Mouse (Mus musculus): ENCODE results near the gene Stc2. TPM values are rescaled to one million over a fixed set of nuclear protein-coding genes. Genes with fewer than 3 reads are reported as not detected.

Gene Stc2
- polyA plus RNA-seq (2015; fragmentation: Nextera tagmentation; extraction: Ambion mirVana), result 2.9 and 3.0 TPM in 2 replicates

DNA sequence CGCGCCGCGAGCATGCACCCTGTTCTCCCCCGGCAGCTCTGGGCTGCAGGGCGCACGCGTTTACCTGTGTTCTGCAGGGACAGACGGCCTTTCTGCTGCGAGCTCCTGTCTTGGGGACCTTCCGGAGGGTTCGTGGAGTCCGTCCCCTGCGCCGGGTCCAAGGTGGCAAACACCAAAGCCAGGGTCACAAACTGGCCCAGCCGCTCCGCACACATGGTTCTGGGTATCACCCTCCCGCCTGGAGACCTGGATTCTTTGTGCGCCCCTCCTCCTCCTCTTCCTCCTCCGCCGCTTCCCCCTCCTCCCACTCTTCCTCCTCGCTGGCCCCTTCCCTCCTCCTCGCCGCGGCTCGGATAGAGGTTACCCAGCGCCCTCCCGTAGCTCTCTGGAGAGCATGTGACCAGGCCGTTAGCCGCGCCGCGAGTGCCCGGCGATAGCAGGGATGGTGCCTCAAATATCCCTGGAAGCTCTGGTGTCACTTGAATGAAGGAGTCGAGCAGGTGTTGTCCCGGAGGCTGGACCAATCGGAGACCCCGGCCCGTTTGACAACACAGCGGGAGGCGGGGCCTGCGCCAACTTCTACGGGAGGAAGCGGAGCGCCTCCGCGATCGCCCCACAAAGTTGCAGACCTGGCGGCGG lies at the start of gene Stc2:
Gene Stc2 (minus strand): TSS at position 427 of the 639 bp plus-strand sequence.
- peak; percentile 77 for ATAC-seq (ENCODE audit: insufficient number of reproducible peaks, low FRiP score, low TSS enrichment, low read depth)
- no peaks in the 10 kb centered on the region for H3K36me3 ChIP-seq
- H3K27ac ChIP-seq, result peak within 1 kb of the TSS; percentile 54; the same call in 1 of the 2 replicates
- peaks cover 35% of the 10 kb centered on the region for H3K4me1 ChIP-seq
- H3K4me3 ChIP-seq, result peak within 1 kb of the TSS; percentile 57
- peaks cover 68% of the 10 kb centered on the region for H3K27me3 ChIP-seq
- peak within 1 kb of the TSS; percentile 100 for H3K4me2 ChIP-seq
- H3K9me3 ChIP-seq, result no peaks in the 10 kb centered on the region
- WGBS, result under 1% methylated on average over 46 of the region's 51 CpGs
- peak within 1 kb of the TSS; percentile 37 for H3K9ac ChIP-seq

DNA sequence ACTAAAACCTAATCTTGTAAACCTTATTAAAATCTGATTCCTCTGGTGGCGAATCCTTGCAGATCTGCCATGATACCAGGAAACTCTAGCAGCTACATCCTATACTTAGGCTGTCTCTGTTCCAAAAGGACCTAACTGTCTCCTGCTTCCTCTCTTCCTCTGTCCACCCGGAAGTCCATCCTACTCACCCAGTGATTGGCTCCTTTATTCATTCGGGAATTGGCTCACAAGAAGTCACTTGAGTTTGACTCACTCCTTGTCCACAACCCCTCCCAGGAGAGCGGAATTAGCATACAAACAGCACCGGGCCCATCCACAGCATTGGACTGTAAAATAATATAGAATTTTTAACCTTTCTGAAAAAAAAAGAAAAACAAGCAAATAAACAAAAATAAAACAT lies 47.2 kb upstream of the Stc2 start:
- ATAC-seq (ENCODE audit: insufficient number of reproducible peaks, low FRiP score, low TSS enrichment, low read depth), result no peak
- no peak overlapping the region for H3K4me2 ChIP-seq
- no peaks in the 10 kb centered on the region for H3K27me3 ChIP-seq
- H3K36me3 ChIP-seq, result no peaks in the 10 kb centered on the region
- H3K4me3 ChIP-seq, result no peak overlapping the region
- 76% methylated on average over 5 of the region's 5 CpGs for WGBS
- no peaks in the 10 kb centered on the region for H3K9me3 ChIP-seq
- H3K27ac ChIP-seq, result no peak overlapping the region
- H3K9ac ChIP-seq, result no peak overlapping the region
- no peaks in the 10 kb centered on the region for H3K4me1 ChIP-seq

DNA sequence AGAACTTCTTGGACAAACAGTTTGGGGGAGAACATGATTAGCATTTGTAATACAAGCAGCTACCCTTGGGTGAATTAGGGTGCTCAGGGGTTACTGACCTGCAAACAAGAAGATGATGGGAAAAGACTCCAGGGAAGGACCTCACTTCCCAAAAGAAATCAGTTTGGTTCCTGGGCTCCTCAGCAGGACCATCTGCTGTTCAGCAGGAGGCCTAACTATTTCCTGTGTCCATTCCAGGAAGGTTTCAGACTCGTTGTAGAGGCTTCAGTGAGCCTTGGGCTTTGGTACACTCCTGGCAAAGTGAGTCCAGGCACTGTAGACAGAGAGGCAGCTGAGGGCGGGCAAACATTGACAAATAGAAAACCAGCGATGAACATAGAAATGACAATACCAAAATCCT lies 42.5 kb upstream of the Stc2 start:
- 76% methylated on average over 3 of the region's 3 CpGs for WGBS
- Histone ChIP-seq H3K36me3 (no peaks in the 10 kb centered on the region), H3K27me3 (no peaks in the 10 kb centered on the region), H3K27ac (no peak overlapping the region), H3K9me3 (0 out of 2 replicates have a peak, but pooled peaks cover 3% of the 10 kb centered on the region), H3K4me2 (no peak overlapping the region), H3K4me3 (no peak overlapping the region), H3K4me1 (no peaks in the 10 kb centered on the region), H3K9ac (no peak overlapping the region)
- no peak for ATAC-seq (ENCODE audit: insufficient number of reproducible peaks, low FRiP score, low TSS enrichment, low read depth)

DNA sequence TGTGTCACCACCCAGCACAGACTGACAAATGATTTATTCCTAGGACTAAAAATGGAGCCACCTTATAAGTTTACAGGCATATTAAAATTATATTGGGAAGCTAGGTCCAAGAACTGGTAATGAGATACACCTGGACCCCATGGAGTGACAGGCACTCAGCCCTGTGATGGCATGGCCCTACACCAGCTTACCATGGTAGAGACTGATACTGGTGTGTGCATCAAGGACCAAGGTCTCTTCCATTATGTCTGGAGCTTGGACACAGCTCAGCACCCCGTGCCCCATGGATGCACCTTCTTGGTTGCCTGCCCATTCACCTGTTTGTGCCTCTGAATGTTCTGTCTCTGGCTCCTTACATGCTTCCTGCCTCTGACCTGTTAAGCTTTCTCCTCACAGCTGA lies 36.9 kb upstream of the Stc2 start:
- H3K4me3 ChIP-seq, result no peak overlapping the region
- no peaks in the 10 kb centered on the region for H3K36me3 ChIP-seq
- 0 out of 2 replicates have a peak, but pooled peaks cover 3% of the 10 kb centered on the region for H3K9me3 ChIP-seq
- no peaks in the 10 kb centered on the region for H3K27me3 ChIP-seq
- no peaks in the 10 kb centered on the region for H3K4me1 ChIP-seq
- 82% methylated on average over 1 of the region's 1 CpGs for WGBS
- no peak overlapping the region for H3K4me2 ChIP-seq
- no peak overlapping the region for H3K27ac ChIP-seq
- ATAC-seq (ENCODE audit: insufficient number of reproducible peaks, low FRiP score, low TSS enrichment, low read depth), result no peak
- H3K9ac ChIP-seq, result no peak overlapping the region

DNA sequence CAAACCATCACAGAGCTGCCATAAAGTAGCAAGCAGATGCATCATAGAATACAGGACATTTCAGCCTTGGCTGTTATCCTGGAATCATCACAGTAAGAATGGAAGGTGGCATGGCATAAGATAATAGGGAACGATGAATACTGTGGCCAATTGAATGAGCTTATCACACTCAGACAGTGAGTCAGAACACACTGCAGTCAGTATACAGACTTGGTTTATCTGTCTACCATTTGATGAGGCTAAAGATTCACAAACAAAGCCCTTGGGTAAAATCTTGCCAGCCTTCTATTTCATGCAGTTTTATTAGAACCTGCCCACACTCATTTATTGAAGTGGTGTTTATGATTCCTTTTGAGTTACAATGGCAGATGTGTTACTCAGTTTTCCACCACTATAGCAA lies 33.2 kb upstream of the Stc2 start:
- Histone ChIP-seq H3K4me2 (no peak overlapping the region), H3K4me3 (no peak overlapping the region), H3K4me1 (no peaks in the 10 kb centered on the region), H3K9ac (no peak overlapping the region), H3K9me3 (no peaks in the 10 kb centered on the region), H3K27me3 (no peaks in the 10 kb centered on the region), H3K27ac (no peak overlapping the region), H3K36me3 (no peaks in the 10 kb centered on the region)
- WGBS, result 96% methylated on average over 1 of the region's 1 CpGs
- ATAC-seq (ENCODE audit: insufficient number of reproducible peaks, low FRiP score, low TSS enrichment, low read depth), result no peak

DNA sequence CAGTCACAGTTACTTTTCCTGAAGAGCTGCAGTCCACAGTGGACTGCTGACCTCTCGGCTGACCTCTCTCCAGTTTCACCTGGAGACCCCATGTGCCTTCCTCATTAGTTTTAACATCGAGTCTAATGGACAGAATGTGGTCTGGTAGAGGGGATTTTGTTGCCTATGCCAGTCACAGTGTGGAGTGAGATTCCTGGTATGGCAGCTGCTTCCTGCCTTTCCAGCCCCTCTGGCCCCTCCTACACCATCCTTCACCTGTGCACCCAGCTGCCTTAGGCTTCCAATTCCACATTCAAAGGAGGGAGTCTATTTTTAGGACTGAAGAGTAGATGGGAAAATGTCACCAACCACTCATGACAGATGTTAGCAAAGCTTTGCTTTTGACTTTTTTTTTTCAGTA lies 28.7 kb upstream of the Stc2 start:
- no peak overlapping the region for H3K27ac ChIP-seq
- H3K27me3 ChIP-seq, result no peaks in the 10 kb centered on the region
- no peaks in the 10 kb centered on the region for H3K4me1 ChIP-seq
- no peak overlapping the region for H3K4me3 ChIP-seq
- no peak for ATAC-seq (ENCODE audit: insufficient number of reproducible peaks, low FRiP score, low TSS enrichment, low read depth)
- no peak overlapping the region for H3K4me2 ChIP-seq
- H3K36me3 ChIP-seq, result no peaks in the 10 kb centered on the region
- H3K9ac ChIP-seq, result no peak overlapping the region
- H3K9me3 ChIP-seq, result no peaks in the 10 kb centered on the region
- WGBS, result 59% methylated on average over 2 of the region's 2 CpGs

DNA sequence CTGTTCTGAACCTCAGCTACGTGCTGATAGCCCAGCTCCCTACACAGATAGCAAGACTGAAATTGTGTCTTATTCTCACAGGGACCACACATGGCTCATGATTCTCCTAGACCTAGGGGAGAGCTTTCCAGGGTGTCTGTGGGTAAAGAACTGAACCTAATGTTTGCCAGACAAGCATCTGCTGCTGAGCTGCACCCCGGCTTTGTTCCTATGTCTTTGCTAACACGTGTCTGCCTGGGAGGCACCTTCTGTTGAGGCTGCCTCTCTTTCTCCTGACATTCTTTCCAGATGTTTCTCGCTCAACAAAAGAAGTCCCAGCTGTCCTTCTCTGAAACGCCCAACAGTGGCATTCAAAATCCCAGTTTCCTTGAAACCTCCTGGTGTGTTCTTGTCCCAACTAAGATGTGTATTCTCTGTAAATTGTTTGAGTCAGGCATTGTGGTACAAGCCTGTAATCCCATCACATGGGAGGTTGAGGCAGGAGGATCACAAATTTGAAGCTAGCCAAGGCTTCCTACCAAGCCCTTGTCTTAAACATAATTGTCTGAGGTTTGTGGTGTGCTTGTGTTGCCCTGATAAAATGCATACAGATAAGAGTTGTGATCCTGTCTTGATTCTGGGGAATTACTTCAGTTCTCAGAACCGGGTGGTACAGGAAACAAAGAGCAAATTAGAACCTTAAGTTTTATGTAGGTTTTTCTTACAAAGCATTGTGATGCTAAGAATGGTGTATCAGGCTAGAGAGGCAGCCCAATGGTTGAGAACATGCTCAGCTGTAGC lies 27.0 kb upstream of the Stc2 start:
- H3K4me2 ChIP-seq, result no peak overlapping the region
- no peak overlapping the region for H3K9ac ChIP-seq
- no peak overlapping the region for H3K4me3 ChIP-seq
- no peaks in the 10 kb centered on the region for H3K9me3 ChIP-seq
- 55% methylated on average over 6 of the region's 6 CpGs for WGBS
- no peaks in the 10 kb centered on the region for H3K27me3 ChIP-seq
- ATAC-seq (ENCODE audit: insufficient number of reproducible peaks, low FRiP score, low TSS enrichment, low read depth), result no peak
- H3K36me3 ChIP-seq, result no peaks in the 10 kb centered on the region
- H3K4me1 ChIP-seq, result no peaks in the 10 kb centered on the region
- H3K27ac ChIP-seq, result no peak overlapping the region

DNA sequence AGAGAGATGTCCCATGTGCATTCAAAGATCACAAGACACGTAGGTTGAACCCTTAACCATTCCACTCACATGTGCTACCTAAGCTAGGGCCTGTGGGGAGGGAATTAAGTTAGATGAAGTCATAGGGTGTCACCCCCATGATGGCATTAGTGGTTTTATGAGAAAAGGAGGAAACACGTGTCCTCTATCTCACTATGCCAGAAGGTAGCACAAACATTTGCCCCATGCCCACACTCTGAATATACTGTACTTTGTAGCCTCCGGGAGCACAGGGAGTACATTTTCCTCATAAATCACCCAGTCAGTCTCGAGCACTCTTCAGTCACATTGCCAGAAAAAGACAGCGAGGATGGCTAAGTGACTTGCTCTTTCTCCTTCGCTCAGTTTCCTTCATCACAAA lies 24.2 kb upstream of the Stc2 start:
- H3K9me3 ChIP-seq, result no peaks in the 10 kb centered on the region
- H3K4me2 ChIP-seq, result no peak overlapping the region
- no peaks in the 10 kb centered on the region for H3K4me1 ChIP-seq
- 69% methylated on average over 6 of the region's 6 CpGs for WGBS
- no peak overlapping the region for H3K27ac ChIP-seq
- H3K4me3 ChIP-seq, result no peak overlapping the region
- no peaks in the 10 kb centered on the region for H3K36me3 ChIP-seq
- H3K27me3 ChIP-seq, result no peaks in the 10 kb centered on the region
- H3K9ac ChIP-seq, result no peak overlapping the region
- ATAC-seq (ENCODE audit: insufficient number of reproducible peaks, low FRiP score, low TSS enrichment, low read depth), result no peak

DNA sequence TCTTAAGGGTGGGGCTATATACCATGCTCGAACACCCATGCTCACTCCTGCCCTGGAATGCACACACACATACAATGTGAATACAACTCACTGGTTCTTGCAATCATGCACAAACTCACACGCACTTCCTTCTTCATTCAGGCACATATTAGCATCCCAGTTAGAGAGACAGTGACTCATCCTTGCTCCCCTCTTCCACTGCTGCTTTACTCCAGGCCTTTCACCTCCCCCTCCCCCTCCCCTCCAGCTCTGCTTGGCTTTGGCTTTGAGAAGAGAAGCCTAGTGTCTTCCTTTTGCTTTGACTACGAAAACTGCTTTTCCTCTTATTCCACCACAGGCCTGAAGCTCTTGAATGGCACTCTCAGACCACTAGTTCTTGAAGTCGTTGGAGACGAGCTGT lies 22.5 kb upstream of the Stc2 start:
- no peaks in the 10 kb centered on the region for H3K27me3 ChIP-seq
- H3K4me3 ChIP-seq, result no peak overlapping the region
- WGBS, result 82% methylated on average over 5 of the region's 5 CpGs
- H3K4me1 ChIP-seq, result no peaks in the 10 kb centered on the region
- H3K36me3 ChIP-seq, result no peaks in the 10 kb centered on the region
- H3K9me3 ChIP-seq, result no peaks in the 10 kb centered on the region
- H3K4me2 ChIP-seq, result no peak overlapping the region
- H3K9ac ChIP-seq, result no peak overlapping the region
- no peak for ATAC-seq (ENCODE audit: insufficient number of reproducible peaks, low FRiP score, low TSS enrichment, low read depth)
- no peak overlapping the region for H3K27ac ChIP-seq

DNA sequence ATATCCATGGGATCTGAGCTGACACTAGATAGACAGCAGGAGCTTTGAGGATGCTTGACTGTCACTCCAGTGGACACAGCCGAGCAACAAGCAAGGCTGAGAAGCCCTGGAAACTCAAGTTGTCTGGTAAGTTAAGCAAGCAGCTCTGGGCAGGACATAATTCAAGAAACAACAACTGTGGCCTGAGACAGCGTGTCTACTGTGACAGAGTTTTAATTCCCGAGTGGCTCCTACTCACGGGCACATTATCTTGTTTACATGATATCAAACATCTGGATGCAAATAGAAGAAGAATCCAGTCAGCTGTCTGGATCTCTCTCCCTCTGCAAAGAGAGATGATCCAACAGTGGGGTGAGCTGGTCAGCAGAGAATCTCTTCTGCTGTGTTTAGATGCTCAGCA lies 19.0 kb upstream of the Stc2 start:
- Histone ChIP-seq H3K4me2 (no peak overlapping the region), H3K4me1 (no peaks in the 10 kb centered on the region), H3K9me3 (no peaks in the 10 kb centered on the region), H3K27ac (no peak overlapping the region), H3K27me3 (no peaks in the 10 kb centered on the region), H3K4me3 (no peak overlapping the region), H3K9ac (no peak overlapping the region), H3K36me3 (no peaks in the 10 kb centered on the region)
- no peak for ATAC-seq (ENCODE audit: insufficient number of reproducible peaks, low FRiP score, low TSS enrichment, low read depth)
- 61% methylated on average over 4 of the region's 4 CpGs for WGBS

DNA sequence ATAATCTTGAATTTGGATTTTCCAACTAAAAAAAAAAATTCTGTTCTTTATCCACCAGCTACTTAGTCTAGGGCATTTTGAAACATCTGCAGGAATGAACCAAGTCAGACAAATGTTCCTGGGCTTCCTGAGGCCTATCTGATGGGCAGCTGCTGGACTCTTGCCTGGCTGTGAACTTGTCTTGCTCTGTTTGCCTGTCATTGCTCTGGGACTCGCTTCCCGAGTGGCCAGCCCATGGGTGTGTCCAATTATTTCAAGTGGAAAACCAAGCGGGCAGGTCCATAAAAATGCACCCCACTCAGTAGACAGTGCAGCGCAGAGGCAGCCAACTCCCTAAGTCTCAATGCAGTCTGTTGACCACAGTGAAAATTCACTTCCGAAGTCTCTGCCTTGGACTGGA lies 17.7 kb upstream of the Stc2 start:
- H3K9me3 ChIP-seq, result no peaks in the 10 kb centered on the region
- no peak for ATAC-seq (ENCODE audit: insufficient number of reproducible peaks, low FRiP score, low TSS enrichment, low read depth)
- H3K9ac ChIP-seq, result no peak overlapping the region
- H3K4me3 ChIP-seq, result no peak overlapping the region
- H3K27me3 ChIP-seq, result no peaks in the 10 kb centered on the region
- WGBS, result 76% methylated on average over 5 of the region's 5 CpGs
- H3K4me2 ChIP-seq, result no peak overlapping the region
- H3K36me3 ChIP-seq, result no peaks in the 10 kb centered on the region
- H3K4me1 ChIP-seq, result no peaks in the 10 kb centered on the region
- H3K27ac ChIP-seq, result no peak overlapping the region

DNA sequence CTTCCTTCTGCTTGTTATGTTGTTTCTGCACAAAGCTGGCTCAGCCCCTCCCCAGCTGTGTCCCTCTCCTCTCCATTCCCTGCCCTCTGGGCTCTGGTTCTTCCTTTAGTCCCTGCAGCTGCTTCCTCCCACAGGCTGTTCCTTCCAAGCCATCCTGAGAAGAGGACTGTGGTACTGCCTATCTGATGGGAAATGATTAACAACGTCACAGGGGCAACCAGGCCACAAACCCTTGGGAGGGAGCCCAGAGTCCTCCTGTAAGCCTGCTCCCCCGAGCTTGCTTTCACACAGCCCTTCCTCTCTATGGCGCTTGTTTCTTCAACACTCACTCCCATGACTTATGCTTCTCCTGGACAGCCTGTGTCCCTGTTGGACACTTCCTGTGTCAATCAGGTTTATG lies 16.7 kb upstream of the Stc2 start:
- no peak for ATAC-seq (ENCODE audit: insufficient number of reproducible peaks, low FRiP score, low TSS enrichment, low read depth)
- Histone ChIP-seq H3K4me2 (no peak overlapping the region), H3K27me3 (no peaks in the 10 kb centered on the region), H3K9me3 (no peaks in the 10 kb centered on the region), H3K36me3 (no peaks in the 10 kb centered on the region), H3K4me1 (peaks cover 7% of the 10 kb centered on the region; the same call in 1 of the 2 replicates), H3K9ac (no peak overlapping the region), H3K4me3 (no peak overlapping the region), H3K27ac (no peak overlapping the region)
- 49% methylated on average over 3 of the region's 3 CpGs for WGBS

Measured in limb, embryonic 15.5 days (tissue).